Mouse (Mus musculus) embryonic facial prominence, embryonic 10.5 days (tissue): Measurements from ENCODE around the gene R3hdm2. TPM values are rescaled to one million over a fixed set of nuclear protein-coding genes. Genes with fewer than 3 reads are reported as not detected.

Experiments used
- DNase-seq: peaks from one replicate; pipeline ENCODE4 v3.0.0-alpha.2; 2017; ENCODE audit warnings: low spot score
- H3K27ac ChIP-seq: fragments of 300-500 bp; sonication (generic); replicated peaks from 2 replicates; pipeline ENCODE4 v1.5.1; 2016; ENCODE audit warnings: mild to moderate bottlenecking
- H3K27me3 ChIP-seq: fragments of 300-500 bp; sonication (generic); replicated peaks from 2 replicates; pipeline ENCODE4 v1.6.1; 2016; ENCODE audit warnings: low read depth, mild to moderate bottlenecking; ENCODE audit not compliant: poor library complexity, severe bottlenecking
- H3K36me3 ChIP-seq: fragments of 300-500 bp; sonication (generic); replicated peaks from 2 replicates; pipeline ENCODE4 v1.6.1; 2016; ENCODE audit warnings: mild to moderate bottlenecking, moderate library complexity
- H3K4me1 ChIP-seq: fragments of 300-500 bp; sonication (generic); 2 replicates; pipeline ENCODE4 v1.6.1; 2016
- H3K4me3 ChIP-seq: fragments of 300-500 bp; sonication (generic); 2 replicates; pipeline ENCODE4 v1.5.1; 2016; ENCODE audit warnings: mild to moderate bottlenecking, moderate library complexity
- H3K9me3 ChIP-seq: fragments of 300-500 bp; sonication (generic); 2 replicates; pipeline ENCODE4 v1.6.1; 2016; ENCODE audit warnings: mild to moderate bottlenecking
- WGBS: fragments of 180-500 bp; shearing (Covaris S2); methylation state at CpG from one replicate; pipeline ENCODE4 v1.1.7; 2016; 5-methylcytosine and 5-hydroxymethylcytosine counted together
- polyA plus RNA-seq: library from polyadenylated mRNA; unstranded; fragments of >200 nt; fragmentation: Nextera tagmentation; extraction: Ambion mirVana; gene quantifications from 2 replicates; pipeline ENCODE4 v1.2.1, GENCODE M21; 2016

R3hdm2 gene
- polyA plus RNA-seq, result 33.9 and 41.9 TPM in 2 replicates

- no peaks in the 10 kb centered on the region for H3K27me3 ChIP-seq
- WGBS, result under 1% methylated on average over 53 of the region's 53 CpGs
- peaks cover 11% of the 10 kb centered on the region for H3K4me1 ChIP-seq
- peak; percentile 98 for DNase-seq
- H3K36me3 ChIP-seq, result 0 out of 2 replicates have a peak, but pooled peaks cover 3% of the 10 kb centered on the region
- H3K27ac ChIP-seq, result peak within 1 kb of the TSS; percentile 95
- H3K4me3 ChIP-seq, result peak within 1 kb of the TSS; percentile 76
- no peaks in the 10 kb centered on the region for H3K9me3 ChIP-seq
Observed at GRCm38 (mm10) chr10:127380251-127380691, at the start of gene R3hdm2. Gene R3hdm2, plus strand, starts transcription at chr10:127380327.

GRCm38 (mm10) chr10:127332211-127332874 is 47.8 kb upstream of the R3hdm2 start:
- no peaks in the 10 kb centered on the region for H3K9me3 ChIP-seq
- H3K27ac ChIP-seq, result 0 out of 2 replicates have a peak overlapping the region, but pooled peaks have one; percentile 65
- H3K27me3 ChIP-seq, result peaks cover 46% of the 10 kb centered on the region
- peak overlapping the region; percentile 47 for H3K4me3 ChIP-seq
- WGBS, result 29% methylated on average over 31 of the region's 31 CpGs
- peaks cover 77% of the 10 kb centered on the region for H3K36me3 ChIP-seq
- peak; percentile 49 for DNase-seq
- peaks cover 17% of the 10 kb centered on the region for H3K4me1 ChIP-seq

GRCm38 (mm10) chr10:127333152-127333551 is 47.0 kb upstream of the R3hdm2 start:
- peaks cover 85% of the 10 kb centered on the region for H3K36me3 ChIP-seq
- DNase-seq, result no peak
- peaks cover 45% of the 10 kb centered on the region for H3K27me3 ChIP-seq
- WGBS, result 67% methylated on average over 5 of the region's 5 CpGs
- H3K4me3 ChIP-seq, result no peak overlapping the region
- peaks cover 16% of the 10 kb centered on the region for H3K4me1 ChIP-seq
- no peak overlapping the region for H3K27ac ChIP-seq
- H3K9me3 ChIP-seq, result no peaks in the 10 kb centered on the region

- H3K27me3 ChIP-seq, result peaks cover 25% of the 10 kb centered on the region
Observed at GRCm38 (mm10) chr10:127335271-127335670, 44.9 kb upstream of the R3hdm2 start.

GRCm38 (mm10) chr10:127336952-127337351 is 43.2 kb upstream of the R3hdm2 start:
- 71% methylated on average over 5 of the region's 5 CpGs for WGBS
- no peak for DNase-seq
- H3K4me1 ChIP-seq, result peaks cover 45% of the 10 kb centered on the region
- H3K36me3 ChIP-seq, result peaks cover 64% of the 10 kb centered on the region
- H3K27me3 ChIP-seq, result peaks cover 23% of the 10 kb centered on the region
- no peak overlapping the region for H3K27ac ChIP-seq
- no peaks in the 10 kb centered on the region for H3K9me3 ChIP-seq
- no peak overlapping the region for H3K4me3 ChIP-seq

More at GRCm38 (mm10) chr10:127335271-127335670, 44.9 kb upstream of the R3hdm2 start:
- no peak overlapping the region for H3K27ac ChIP-seq
- no peak overlapping the region for H3K4me3 ChIP-seq
- no peaks in the 10 kb centered on the region for H3K9me3 ChIP-seq
- H3K4me1 ChIP-seq, result peaks cover 33% of the 10 kb centered on the region
- H3K36me3 ChIP-seq, result peaks cover 80% of the 10 kb centered on the region
- 72% methylated on average over 1 of the region's 1 CpGs for WGBS
- DNase-seq, result no peak

- peaks cover 23% of the 10 kb centered on the region for H3K27me3 ChIP-seq
- H3K9me3 ChIP-seq, result no peaks in the 10 kb centered on the region
- WGBS, result 85% methylated on average over 6 of the region's 6 CpGs
- DNase-seq, result no peak
- no peak overlapping the region for H3K27ac ChIP-seq
- H3K4me1 ChIP-seq, result peaks cover 46% of the 10 kb centered on the region
- H3K36me3 ChIP-seq, result peaks cover 57% of the 10 kb centered on the region
- H3K4me3 ChIP-seq, result no peak overlapping the region
Observed at GRCm38 (mm10) chr10:127337536-127338099, 42.5 kb upstream of the R3hdm2 start.

- DNase-seq, result peak; percentile 90
- WGBS, result under 1% methylated on average over 31 of the region's 31 CpGs
- Histone ChIP-seq H3K27me3 (peaks cover 23% of the 10 kb centered on the region), H3K4me3 (peak overlapping the region; percentile 72), H3K36me3 (peaks cover 43% of the 10 kb centered on the region), H3K9me3 (no peaks in the 10 kb centered on the region), H3K27ac (peak overlapping the region; percentile 96), H3K4me1 (peaks cover 45% of the 10 kb centered on the region)
Observed at GRCm38 (mm10) chr10:127338930-127339682, 41.0 kb upstream of the R3hdm2 start.

GRCm38 (mm10) chr10:127339683-127340576 is 40.2 kb upstream of the R3hdm2 start:
- under 1% methylated on average over 42 of the region's 42 CpGs for WGBS
- peak; percentile 93 for DNase-seq
- peak overlapping the region; percentile 96 for H3K27ac ChIP-seq

GRCm38 (mm10) chr10:127340577-127341359 is 39.4 kb upstream of the R3hdm2 start:
- DNase-seq, result peak; percentile 88
- Histone ChIP-seq H3K27ac (peak overlapping the region; percentile 96), H3K36me3 (peaks cover 26% of the 10 kb centered on the region), H3K27me3 (peaks cover 23% of the 10 kb centered on the region), H3K4me3 (peak overlapping the region; percentile 72), H3K4me1 (peaks cover 45% of the 10 kb centered on the region), H3K9me3 (no peaks in the 10 kb centered on the region)
- WGBS, result under 1% methylated on average over 27 of the region's 27 CpGs

More at GRCm38 (mm10) chr10:127339683-127340576, 40.2 kb upstream of the R3hdm2 start:
- Histone ChIP-seq H3K9me3 (no peaks in the 10 kb centered on the region), H3K4me3 (peak overlapping the region; percentile 72), H3K27me3 (peaks cover 23% of the 10 kb centered on the region), H3K36me3 (peaks cover 35% of the 10 kb centered on the region), H3K4me1 (peaks cover 45% of the 10 kb centered on the region)

- Histone ChIP-seq H3K36me3 (peaks cover 21% of the 10 kb centered on the region), H3K4me3 (peak overlapping the region; percentile 72), H3K27me3 (peaks cover 23% of the 10 kb centered on the region), H3K4me1 (peaks cover 45% of the 10 kb centered on the region), H3K27ac (peak overlapping the region; percentile 96), H3K9me3 (no peaks in the 10 kb centered on the region)
- DNase-seq, result peak; percentile 78
- under 1% methylated on average over 10 of the region's 11 CpGs for WGBS
Observed at GRCm38 (mm10) chr10:127341360-127341690, 38.8 kb upstream of the R3hdm2 start.

- Histone ChIP-seq H3K9me3 (no peaks in the 10 kb centered on the region), H3K27ac (peak within 1 kb of the TSS; percentile 96), H3K36me3 (peaks cover 13% of the 10 kb centered on the region), H3K27me3 (peaks cover 23% of the 10 kb centered on the region), H3K4me1 (peaks cover 45% of the 10 kb centered on the region), H3K4me3 (peak within 1 kb of the TSS; percentile 72)
- under 1% methylated on average over 29 of the region's 29 CpGs for WGBS
- DNase-seq, result peak; percentile 90
Observed at GRCm38 (mm10) chr10:127341891-127342639, 38.1 kb upstream of the R3hdm2 start, which contains the start of gene Gli1. Gene Gli1, minus strand, starts transcription at chr10:127341974.
